Mouse (Mus musculus) stomach, embryonic 16.5 days (tissue): ENCODE measurements around the gene Ecd. TPM values are rescaled to one million over a fixed set of nuclear protein-coding genes. Genes with fewer than 3 reads are reported as not detected.

Source experiments
- ATAC-seq: fragments of 200-750 bp; cut with Nextera tagmentation; 2 replicates; pipeline ENCODE4 v1.8.0; 2017; ENCODE audit warnings: moderate number of reproducible peaks, moderate TSS enrichment; ENCODE audit not compliant: insufficient read depth, low FRiP score
- H3K27ac ChIP-seq: fragments of 300-500 bp; sonication (generic); 2 replicates; pipeline ENCODE4 v1.5.1; 2014; ENCODE audit warnings: low read length
- H3K27me3 ChIP-seq: fragments of 300-500 bp; sonication (generic); 2 replicates; pipeline ENCODE4 v1.6.1; 2014; ENCODE audit warnings: low read length, control low read depth, mixed read lengths; ENCODE audit not compliant: control insufficient read depth, insufficient read depth
- H3K36me3 ChIP-seq: fragments of 300-500 bp; sonication (generic); 2 replicates; pipeline ENCODE4 v1.6.1; 2014; ENCODE audit warnings: low read length; ENCODE audit not compliant: control insufficient read depth, insufficient read depth
- H3K4me1 ChIP-seq: fragments of 300-500 bp; sonication (generic); 2 replicates; pipeline ENCODE4 v1.6.1; 2014; ENCODE audit warnings: low read length, control low read depth, mixed read lengths; ENCODE audit not compliant: control insufficient read depth, insufficient read depth
- H3K4me2 ChIP-seq: fragments of 300-500 bp; sonication (generic); 2 replicates; pipeline ENCODE4 v1.6.1; 2014; ENCODE audit warnings: low read depth, low read length, mixed read lengths
- H3K4me3 ChIP-seq: fragments of 300-500 bp; sonication (generic); replicated peaks from 2 replicates; pipeline ENCODE4 v1.5.1; 2014; ENCODE audit warnings: mild to moderate bottlenecking, low read length
- H3K9ac ChIP-seq: fragments of 300-500 bp; sonication (generic); 2 replicates; pipeline ENCODE4 v1.6.1; 2014; ENCODE audit warnings: low read length
- H3K9me3 ChIP-seq: fragments of 300-500 bp; sonication (generic); replicated peaks from 2 replicates; pipeline ENCODE4 v1.6.1; 2016; ENCODE audit warnings: low read length, control low read depth; ENCODE audit not compliant: control insufficient read depth
- WGBS: fragments of 180-500 bp; shearing (Covaris S2); extraction: QIAGEN DNeasy Blood & Tissue Kit; methylation state at CpG from one replicate; pipeline ENCODE4 v1.1.7; 2014; 5-methylcytosine and 5-hydroxymethylcytosine counted together
- polyA plus RNA-seq: library from polyadenylated mRNA; unstranded; fragments of >200 nt; fragmentation: Nextera tagmentation; extraction: Ambion mirVana; gene quantifications from 2 replicates; pipeline ENCODE4 v1.2.1, GENCODE M21; 2015

Ecd gene
- polyA plus RNA-seq, 1 experiment from 2014 or later, result 44.1 TPM

- WGBS, result 37% methylated on average over 13 of the region's 13 CpGs
These were observed 30.6 kb upstream of the Ecd start for GRCm38 (mm10) chr14:20378313-20379061.

DNA sequence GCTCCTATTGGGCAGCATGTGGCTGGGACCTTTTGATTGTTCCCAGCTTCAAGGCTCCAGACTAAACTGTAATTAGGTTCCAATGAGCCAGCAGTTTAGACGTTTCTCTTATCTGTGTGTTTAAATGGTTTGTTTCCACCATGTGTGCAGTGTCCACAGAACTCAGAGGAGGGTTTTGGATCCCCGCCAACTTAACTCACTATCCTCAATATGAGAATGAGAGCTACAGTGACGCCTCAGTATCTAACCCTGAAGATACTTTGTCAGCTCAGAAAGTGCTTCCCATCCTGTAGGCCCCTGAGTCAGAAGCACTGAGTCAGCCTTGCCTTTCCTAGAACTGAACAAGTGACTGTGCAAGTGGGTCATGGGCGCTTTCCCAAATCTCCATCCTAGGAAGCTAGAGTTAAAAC is 29.2 kb upstream of the Ecd start:
- no peak overlapping the region for H3K4me2 ChIP-seq
- H3K27ac ChIP-seq, result no peak overlapping the region
- H3K9me3 ChIP-seq, result no peaks in the 10 kb centered on the region
- H3K36me3 ChIP-seq, result no peaks in the 10 kb centered on the region
- ATAC-seq, result no peak
- H3K27me3 ChIP-seq, result no peaks in the 10 kb centered on the region
- no peaks in the 10 kb centered on the region for H3K4me1 ChIP-seq
- WGBS, result 53% methylated on average over 4 of the region's 4 CpGs
- no peak overlapping the region for H3K9ac ChIP-seq
- H3K4me3 ChIP-seq, result no peak overlapping the region

More at GRCm38 (mm10) chr14:20378313-20379061, 30.6 kb upstream of the Ecd start:
- Histone ChIP-seq H3K27ac (no peak overlapping the region), H3K4me2 (no peak overlapping the region), H3K9ac (no peak overlapping the region), H3K36me3 (peaks cover 4% of the 10 kb centered on the region; the same call in 1 of the 2 replicates), H3K4me1 (no peaks in the 10 kb centered on the region), H3K27me3 (no peaks in the 10 kb centered on the region), H3K9me3 (no peaks in the 10 kb centered on the region), H3K4me3 (no peak overlapping the region)
- peak; percentile 82 for ATAC-seq

DNA sequence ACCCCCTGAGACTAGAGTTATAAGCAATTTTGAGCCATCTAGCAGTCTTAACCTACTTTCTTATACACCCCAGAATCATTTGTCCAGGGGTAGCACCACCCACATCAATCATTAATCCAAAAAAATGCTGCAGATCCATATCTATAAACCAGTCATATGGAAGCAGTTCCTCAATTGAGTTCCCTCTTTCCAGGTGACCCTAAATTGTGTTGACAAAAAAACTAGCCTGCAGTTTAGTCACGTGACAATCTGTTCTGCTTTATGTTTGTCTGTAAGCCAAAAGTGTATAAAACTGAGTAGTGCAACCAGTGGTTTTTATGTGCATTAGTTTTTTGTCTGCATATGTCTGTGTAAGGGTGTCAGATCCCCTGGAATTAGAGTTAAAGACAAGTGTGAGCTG is 23.9 kb upstream of the Ecd start:
- 88% methylated on average over 1 of the region's 1 CpGs for WGBS
- Histone ChIP-seq H3K27ac (no peak overlapping the region), H3K4me2 (no peak overlapping the region), H3K4me3 (no peak overlapping the region), H3K4me1 (no peaks in the 10 kb centered on the region), H3K36me3 (peaks cover 7% of the 10 kb centered on the region; the same call in 1 of the 2 replicates), H3K9ac (no peak overlapping the region), H3K27me3 (no peaks in the 10 kb centered on the region), H3K9me3 (no peaks in the 10 kb centered on the region)
- no peak for ATAC-seq

- Histone ChIP-seq H3K4me1 (no peaks in the 10 kb centered on the region), H3K36me3 (peaks cover 7% of the 10 kb centered on the region; the same call in 1 of the 2 replicates), H3K27me3 (no peaks in the 10 kb centered on the region), H3K9ac (no peak overlapping the region), H3K27ac (no peak overlapping the region), H3K4me2 (no peak overlapping the region), H3K9me3 (no peaks in the 10 kb centered on the region), H3K4me3 (no peak overlapping the region)
- ATAC-seq, result no peak
- WGBS, result 76% methylated on average over 7 of the region's 7 CpGs
These were observed 22.9 kb upstream of the Ecd start for GRCm38 (mm10) chr14:20370798-20371197.

- H3K9ac ChIP-seq, result no peak overlapping the region
- 97% methylated on average over 3 of the region's 3 CpGs for WGBS
- H3K27me3 ChIP-seq, result no peaks in the 10 kb centered on the region
- H3K27ac ChIP-seq, result no peak overlapping the region
- no peak overlapping the region for H3K4me2 ChIP-seq
- H3K9me3 ChIP-seq, result no peaks in the 10 kb centered on the region
- no peak overlapping the region for H3K4me3 ChIP-seq
- no peak for ATAC-seq
- no peaks in the 10 kb centered on the region for H3K4me1 ChIP-seq
- H3K36me3 ChIP-seq, result peaks cover 12% of the 10 kb centered on the region; the same call in 1 of the 2 replicates
These were observed 20.4 kb upstream of the Ecd start for GRCm38 (mm10) chr14:20368271-20368670.

DNA sequence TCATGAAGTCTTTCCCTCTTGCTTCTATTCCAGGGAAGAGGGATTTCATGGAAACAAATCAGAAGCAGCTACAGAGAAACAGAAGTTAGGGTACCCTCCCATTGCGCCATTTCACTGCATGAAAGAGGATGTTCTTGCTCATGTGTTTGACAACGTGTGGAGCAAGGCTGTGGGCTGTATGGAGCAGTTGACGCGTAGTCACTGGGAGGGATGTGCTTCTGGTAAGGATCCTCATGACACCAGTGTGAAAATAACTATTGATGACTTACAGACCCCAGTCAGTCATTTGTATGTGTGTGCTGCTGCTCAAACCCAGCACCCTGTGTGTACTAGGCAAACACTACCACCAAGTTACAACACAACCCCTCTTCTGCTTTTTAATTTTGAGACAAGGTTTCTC is 15.3 kb upstream of the Ecd start:
- no peaks in the 10 kb centered on the region for H3K9me3 ChIP-seq
- H3K4me3 ChIP-seq, result no peak overlapping the region
- H3K9ac ChIP-seq, result no peak overlapping the region
- no peaks in the 10 kb centered on the region for H3K27me3 ChIP-seq
- H3K4me2 ChIP-seq, result no peak overlapping the region
- H3K4me1 ChIP-seq, result no peaks in the 10 kb centered on the region
- WGBS, result 88% methylated on average over 4 of the region's 4 CpGs
- no peak for ATAC-seq
- peaks cover 22% of the 10 kb centered on the region; the same call in 1 of the 2 replicates for H3K36me3 ChIP-seq
- H3K27ac ChIP-seq, result no peak overlapping the region

DNA sequence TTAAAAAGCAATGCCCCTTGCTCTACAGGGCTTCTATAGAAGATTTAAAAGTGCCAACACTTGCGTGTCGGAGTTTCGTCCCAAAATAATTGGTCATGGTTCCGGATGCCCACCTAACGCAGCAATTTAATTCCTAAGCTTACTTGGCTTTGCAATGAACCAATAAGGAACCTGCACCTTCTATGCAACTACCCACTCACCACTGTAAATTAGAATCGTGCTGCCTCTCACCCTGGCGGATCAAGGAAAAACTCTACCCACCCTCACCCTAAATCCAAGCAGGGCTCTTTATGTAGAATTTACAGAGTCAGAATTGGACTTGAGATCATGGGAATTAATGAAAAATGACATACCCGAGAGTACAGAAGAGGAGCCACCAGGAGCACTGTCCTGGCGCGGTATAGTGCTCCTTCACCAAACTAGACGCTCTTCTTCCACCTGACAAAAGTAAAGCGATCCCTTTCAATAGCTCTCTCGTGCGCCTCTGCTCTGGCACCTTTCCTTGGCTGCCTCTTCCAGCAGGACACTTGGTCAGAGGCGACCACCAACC is 405 bp downstream of the Ecd start:
- Histone ChIP-seq H3K9ac (peak overlapping the region; percentile 97), H3K27me3 (no peaks in the 10 kb centered on the region), H3K4me1 (peaks cover 17% of the 10 kb centered on the region), H3K27ac (peak overlapping the region; percentile 86), H3K36me3 (no peaks in the 10 kb centered on the region), H3K4me3 (peak overlapping the region; percentile 67), H3K9me3 (no peaks in the 10 kb centered on the region), H3K4me2 (peak overlapping the region; percentile 79)
- ATAC-seq, result peak; percentile 50; the same call in 1 of the 2 replicates
- 4% methylated on average over 15 of the region's 15 CpGs for WGBS

DNA sequence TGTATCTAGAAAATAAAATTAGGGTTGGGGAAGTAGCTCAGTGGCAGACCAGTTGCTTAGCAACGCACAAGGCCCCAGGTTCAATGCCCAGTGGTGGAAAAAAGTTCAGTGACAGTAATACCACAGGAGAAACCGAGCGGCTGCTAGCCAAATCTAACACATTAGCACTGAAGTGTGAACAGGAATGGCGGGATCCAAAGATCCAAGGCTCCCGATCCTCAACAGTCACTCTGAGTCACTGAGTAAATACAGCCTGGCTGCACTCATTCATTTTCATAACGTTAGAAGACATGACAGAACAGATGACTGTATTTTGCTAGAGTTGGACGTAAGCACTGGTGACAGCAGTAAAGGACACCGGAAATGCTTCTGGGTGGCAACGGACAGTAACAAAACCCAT is 2.0 kb downstream of the Ecd start:
- 0 out of 2 replicates have a peak overlapping the region, but pooled peaks have one; percentile 79 for H3K4me2 ChIP-seq
- H3K27ac ChIP-seq, result no peak overlapping the region
- no peaks in the 10 kb centered on the region for H3K27me3 ChIP-seq
- H3K36me3 ChIP-seq, result no peaks in the 10 kb centered on the region
- peaks cover 17% of the 10 kb centered on the region for H3K4me1 ChIP-seq
- H3K9ac ChIP-seq, result no peak overlapping the region
- no peak overlapping the region for H3K4me3 ChIP-seq
- no peak for ATAC-seq
- WGBS, result 77% methylated on average over 9 of the region's 9 CpGs
- H3K9me3 ChIP-seq, result no peaks in the 10 kb centered on the region

DNA sequence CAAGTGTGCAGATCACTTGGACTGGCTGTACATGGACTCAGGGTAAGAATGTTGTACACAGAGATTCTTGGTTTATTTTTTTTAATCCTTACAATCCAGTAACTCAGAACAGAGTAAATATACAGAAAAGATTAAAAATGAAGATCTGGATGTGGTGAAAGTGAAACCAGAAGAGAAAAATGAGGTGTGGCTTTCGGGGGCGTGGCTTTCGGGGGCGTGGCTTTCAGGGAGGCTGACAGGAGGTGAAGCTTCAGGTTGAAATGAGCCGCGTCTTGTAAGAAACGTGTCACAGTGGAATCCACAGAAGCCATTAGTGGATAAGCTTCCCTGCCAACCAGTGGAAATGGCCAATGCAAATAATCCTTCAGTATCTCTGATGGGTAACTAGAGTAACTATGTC is 7.1 kb downstream of the Ecd start:
- no peak for ATAC-seq
- Histone ChIP-seq H3K27me3 (no peaks in the 10 kb centered on the region), H3K9ac (no peak overlapping the region), H3K27ac (no peak overlapping the region), H3K36me3 (peaks cover 10% of the 10 kb centered on the region), H3K9me3 (no peaks in the 10 kb centered on the region), H3K4me3 (no peak overlapping the region), H3K4me2 (no peak overlapping the region), H3K4me1 (no peaks in the 10 kb centered on the region)
- WGBS, result 68% methylated on average over 7 of the region's 7 CpGs
